Mouse (Mus musculus): ENCODE measurements around the gene Acy3.
A peak's percentile ranks its signal among the peaks of the same experiment; 100 is the strongest.
"Not testable (repeated sequence)": the region's sequence is repeated elsewhere in the genome, so short reads cannot be mapped to it uniquely, and the experiment has no call there.

The Acy3 gene

DNA sequence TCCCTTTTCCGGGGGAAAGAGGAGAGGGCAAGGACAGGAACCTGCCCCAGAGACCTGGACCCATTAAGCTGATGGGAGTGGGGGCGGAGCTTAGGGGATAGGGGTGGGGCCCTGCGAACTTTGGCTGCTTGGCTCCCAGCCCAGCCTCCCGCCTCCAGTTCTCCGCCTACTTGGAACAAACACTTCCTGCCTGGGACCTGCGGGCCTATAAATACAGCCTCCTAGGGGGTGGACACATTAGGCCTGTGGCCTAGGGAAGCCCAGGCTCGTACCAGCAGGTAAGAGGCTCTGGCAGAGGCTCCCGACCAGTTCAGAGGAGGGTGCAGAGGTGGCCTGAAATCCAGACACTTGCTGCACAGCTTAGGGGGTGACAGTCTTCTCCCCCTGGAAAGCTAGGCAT is at the start of gene Acy3:
Gene Acy3, plus strand, starts transcription at position 237 of the 400 bp plus-strand sequence.
- peak; percentile 28 for DNase-seq (ENCODE audit: low spot score)

DNA sequence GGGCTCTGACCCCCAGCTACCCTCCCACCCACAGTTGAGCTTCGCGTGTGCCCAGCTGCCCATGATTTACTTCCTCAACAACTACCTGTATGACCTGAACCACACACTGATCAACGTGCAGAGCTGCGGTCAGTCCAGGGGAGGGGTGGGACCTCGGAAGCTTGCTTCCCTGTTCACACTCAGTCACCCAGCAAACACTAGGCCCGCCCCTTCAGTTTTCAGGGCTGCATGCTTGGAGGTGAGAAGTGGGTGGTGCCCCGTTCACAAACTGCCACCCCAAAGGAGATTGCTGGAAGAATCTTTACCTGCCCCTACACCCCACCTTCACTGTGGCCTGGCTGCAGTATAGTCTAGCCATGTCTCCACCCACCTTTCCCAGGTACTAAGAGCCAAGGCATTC is 44.1 kb upstream of the Acy3 start:
- no peak for DNase-seq (ENCODE audit: low spot score)

DNA sequence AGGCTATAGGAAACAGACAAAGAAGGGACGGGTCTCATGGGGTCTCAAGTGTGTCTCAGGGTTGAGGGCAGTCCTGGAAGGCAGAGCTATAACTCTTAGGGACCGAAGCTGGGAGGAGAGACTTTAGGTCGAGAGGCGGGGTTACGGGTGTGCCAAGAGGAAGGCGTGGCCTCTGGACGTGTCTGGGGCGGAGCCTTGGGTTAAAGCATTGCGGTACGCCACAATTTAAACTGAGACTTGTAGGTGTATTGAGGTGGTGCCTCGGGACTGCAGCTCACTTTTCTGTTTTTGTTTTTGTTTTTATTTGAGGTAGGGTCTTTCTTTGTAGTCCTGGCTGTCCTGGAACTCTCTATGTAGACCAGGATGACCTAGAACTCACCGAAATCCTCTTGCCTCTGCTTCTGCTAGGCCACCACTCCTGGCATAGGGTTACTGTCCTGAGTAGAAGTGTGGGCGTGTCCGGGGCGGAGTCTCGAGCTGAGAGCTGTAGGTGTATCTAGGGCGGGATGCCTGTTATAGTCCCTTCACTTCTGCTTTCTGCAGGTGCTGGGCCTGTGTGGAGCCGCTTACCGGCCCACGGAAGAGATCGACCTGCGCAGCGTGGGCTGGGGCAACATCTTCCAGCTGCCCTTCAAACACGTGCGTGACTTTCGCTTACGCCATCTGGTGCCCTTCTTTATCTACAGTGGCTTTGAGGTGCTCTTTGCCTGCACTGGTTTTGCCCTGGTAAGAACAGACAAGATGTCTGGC is 43.2 kb upstream of the Acy3 start:
- DNase-seq (ENCODE audit: low spot score) = no peak

DNA sequence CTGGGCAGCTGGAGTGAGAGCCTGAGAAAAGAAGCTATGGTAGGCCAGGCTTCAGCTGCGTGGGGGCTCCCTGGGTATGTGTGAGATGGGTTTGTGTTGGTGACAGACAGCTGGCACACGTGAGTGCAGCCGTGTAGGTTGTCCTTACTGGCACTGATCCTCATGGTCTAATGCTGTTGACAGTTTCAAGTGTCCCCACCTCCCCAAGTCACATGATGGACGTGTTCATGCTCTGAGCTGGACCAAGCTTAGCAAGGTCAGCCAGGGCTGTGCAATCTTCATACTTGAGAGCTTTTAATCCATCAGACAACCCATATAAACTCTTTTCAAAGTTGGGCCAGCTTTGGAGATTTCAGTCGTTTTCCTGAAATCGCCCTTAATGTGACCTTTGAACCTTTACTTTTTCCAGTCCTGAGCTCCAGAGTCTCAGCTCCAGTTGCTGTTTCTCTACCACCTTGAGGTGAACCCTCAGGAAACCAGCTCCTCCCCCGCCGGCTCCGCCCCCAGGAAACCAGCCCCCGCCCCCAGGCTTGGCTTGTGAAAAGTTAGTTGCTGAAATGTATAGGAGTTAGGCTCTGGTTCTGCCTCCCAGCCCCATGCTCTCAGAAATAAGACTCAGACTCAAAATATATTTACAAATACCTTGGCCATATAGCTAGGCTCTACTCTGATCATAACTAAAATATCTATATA is 40.4 kb upstream of the Acy3 start:
- DNase-seq (ENCODE audit: low spot score) = no peak

DNA sequence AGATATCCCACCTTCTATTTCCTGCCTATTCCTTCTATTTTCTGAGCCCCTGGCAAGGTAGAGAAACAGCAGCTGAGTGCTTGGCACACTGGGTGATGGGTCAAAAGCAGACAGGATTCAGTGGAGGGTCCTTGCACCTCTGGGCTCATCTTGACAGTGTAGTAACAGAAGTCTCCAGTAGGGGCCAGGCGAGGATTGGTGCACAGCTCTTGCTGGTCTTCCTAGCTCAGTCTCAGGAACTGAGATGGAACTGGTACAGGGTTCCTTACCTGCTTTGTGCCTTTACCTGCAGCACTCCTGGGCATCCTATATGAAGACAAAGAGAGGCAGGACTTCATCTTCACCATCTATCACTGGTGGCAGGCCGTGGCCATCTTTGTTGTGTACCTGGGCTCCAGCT is 39.7 kb upstream of the Acy3 start:
- peak; percentile 63 for DNase-seq (ENCODE audit: low spot score)

DNA sequence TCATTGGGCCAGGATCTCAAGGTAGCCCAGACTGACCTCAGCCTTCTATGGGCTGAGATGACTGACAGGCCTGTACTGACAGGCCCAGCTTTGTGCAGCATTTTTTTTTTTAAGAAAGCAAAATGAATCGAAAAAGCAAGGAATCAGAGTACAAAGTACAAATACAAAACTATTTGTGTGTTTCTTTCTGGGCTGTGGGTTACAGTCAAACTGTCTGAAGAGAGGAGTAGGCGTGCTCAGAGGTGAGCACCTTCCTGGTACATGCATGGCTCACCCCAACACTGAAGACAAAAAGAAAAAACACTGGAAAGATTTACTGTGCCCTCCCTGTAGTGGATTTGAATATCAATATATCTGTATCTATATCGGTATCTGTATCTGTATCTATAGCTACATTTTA is 38.6 kb upstream of the Acy3 start:
- DNase-seq (ENCODE audit: low spot score) = no peak

DNA sequence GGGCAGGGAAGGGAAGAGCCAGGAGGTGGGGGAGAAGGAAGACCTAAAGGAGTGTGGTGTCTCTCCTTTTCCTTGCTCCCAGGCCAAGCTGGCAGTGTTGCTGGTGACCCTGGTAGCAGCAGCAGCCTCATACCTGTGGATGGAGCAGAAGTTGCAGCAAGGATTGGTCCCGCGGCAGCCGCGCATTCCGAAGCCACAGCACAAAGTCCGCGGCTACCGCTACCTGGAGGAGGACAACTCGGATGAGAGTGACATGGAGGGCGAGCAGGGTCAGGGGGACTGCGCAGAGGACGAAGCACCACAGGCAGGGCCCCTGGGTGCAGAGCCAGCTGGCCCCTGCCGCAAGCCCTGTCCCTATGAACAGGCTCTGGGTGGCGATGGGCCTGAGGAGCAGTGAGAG is 37.8 kb upstream of the Acy3 start:
- DNase-seq (ENCODE audit: low spot score) = no peak

DNA sequence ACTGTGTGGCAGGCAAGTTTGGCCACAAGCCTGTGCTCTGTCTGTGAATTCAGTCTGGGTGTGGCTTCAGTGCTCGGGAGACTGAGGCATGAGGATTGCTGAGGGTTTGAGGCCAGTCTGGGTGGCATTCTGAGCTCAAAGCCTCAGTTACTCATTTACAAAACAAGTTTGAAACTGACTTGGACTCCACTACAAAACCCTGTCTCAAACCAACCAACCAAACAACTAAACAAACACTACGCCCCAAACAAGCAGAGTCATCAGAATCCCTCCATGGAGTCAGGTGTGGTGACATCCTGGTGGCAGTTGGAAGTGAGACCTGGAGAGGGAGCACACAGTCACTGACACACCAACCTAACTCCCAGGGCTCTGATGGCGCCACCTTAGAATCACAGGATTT is 36.0 kb upstream of the Acy3 start:
- no peak for DNase-seq (ENCODE audit: low spot score)

DNA sequence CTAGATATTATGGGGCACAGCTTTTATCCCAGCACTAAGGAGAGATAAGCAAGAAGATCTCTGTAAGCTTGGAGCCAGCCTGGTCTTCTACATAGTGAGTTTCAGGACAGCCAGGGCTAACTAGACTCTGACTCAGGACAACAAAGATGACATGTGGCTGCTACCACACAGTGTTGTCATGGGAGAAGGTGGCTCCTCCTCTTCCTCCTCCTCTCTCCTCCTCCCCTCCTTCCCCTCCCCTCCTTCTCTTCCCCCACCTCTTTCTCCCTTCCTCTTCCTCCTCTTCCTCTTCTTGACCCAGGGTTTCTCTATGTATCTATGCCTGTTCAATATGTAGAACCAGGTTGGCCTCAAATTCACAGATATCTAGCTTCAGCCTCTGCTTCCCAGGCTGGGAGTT is 34.9 kb upstream of the Acy3 start:
- DNase-seq (ENCODE audit: low spot score) = no peak

DNA sequence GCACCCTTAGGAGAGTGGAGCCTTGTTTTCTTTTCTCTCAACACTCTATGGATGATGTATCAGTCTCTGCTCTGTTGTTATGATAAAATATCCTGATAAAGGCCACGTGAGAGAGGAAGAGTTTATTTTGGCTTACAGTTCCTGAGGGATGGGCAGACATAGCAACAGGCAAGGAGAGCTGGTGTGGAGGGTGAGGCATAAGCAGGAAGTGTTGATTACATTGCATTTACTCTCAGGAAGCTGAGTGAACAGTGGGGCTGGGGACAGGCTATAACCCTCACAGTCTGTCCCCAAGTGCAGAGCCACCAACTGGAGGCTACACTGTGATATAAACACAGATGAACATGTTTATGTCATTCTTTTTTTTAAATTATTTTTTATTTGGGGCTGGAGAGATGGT is 34.3 kb upstream of the Acy3 start:
- no peak for DNase-seq (ENCODE audit: low spot score)

DNA sequence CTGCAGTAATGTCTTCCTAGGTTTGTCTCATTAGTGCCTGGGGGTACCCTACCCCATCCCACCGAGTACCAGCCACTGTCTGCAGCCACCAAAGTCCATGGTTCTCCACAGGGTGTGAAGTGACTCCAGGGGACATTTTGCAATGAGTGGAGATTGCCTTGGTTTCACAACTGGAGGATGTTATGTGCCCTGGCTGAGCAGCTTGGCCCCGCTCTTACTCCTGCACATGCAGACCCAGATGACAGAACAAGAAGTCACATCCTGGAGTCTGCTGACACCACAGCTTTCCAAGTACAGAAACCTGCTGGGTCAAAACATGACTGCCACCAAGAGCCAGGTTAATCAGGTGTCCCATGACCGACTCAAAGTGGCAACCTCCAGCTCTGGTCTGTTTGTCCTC is 31.3 kb upstream of the Acy3 start:
- DNase-seq (ENCODE audit: low spot score) = no peak

DNA sequence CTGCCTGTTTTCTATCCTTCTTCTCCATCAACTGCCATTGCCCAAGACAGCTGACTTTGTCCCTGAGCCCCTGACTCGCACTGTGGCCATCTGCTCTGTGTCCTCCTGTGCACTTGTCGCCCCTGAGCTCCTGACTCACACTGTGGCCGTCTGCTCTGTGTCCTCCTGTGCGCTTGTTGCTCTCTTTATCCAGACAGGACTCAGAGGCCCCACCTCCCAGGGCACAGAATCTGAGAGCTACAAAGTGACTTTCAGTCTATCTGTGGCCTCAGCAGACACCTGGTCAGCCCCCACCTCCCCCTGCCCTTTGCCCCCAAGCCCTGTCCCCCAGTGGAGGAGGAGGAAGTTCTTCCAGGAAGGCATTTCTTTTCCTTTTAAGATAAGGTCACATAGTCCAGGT is 30.6 kb upstream of the Acy3 start:
- DNase-seq (ENCODE audit: low spot score) = peak; percentile 19

DNA sequence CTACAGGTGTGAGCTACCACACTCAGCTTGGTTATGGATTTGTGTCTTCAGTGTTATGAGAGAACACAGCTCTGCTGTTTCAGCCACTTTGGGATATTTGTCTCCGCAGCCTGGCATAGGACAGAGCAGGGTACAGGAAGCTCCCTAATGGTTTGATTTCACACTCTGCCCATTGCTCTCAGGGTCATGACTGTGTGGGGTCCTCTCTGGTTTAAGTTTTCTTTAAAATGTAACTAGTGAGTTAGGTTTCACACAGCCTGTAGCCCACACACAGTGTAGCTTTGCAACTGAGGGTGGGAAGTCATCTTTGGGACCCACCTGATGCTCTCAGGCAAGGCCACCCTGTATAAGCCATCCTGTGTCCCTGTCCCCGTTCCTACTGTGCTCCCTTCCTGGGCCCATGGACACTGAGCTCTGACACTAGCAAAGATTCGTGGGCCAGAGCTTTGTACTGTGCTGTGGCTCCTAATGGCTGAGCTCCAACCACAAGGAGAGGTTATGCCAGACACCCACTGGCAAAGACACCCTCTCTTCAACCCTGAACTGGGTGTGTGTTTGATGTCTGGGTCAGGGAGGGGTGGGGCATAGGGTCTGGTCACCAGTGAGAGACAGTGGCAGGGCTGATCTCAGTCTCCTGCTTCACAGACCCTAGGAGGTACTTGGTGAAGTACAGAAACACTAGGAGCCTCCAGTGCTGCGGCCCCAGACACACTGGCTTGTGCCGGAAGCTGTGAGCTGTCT is 28.9 kb upstream of the Acy3 start:
- DNase-seq (ENCODE audit: low spot score) = not testable (repeated sequence)

DNA sequence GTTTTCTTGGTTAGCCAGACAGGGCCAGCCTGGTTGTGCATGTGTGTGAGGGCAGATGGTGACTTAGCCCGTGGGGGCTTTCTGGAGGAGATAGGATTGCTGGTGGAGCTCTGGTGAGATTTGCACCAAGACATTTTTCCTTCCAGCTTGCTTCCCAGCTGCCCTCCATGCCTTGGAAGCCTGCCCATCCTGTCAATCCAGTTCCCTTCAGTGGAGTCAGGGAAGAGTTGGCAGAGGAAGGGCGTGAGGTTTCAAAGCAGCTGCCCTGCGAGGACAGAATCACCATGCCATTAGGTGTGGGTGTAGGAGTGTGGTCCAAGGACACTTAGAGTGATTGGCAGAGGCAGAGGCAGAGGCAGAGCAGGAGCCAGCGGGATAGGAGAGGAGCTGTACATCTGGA is 27.9 kb upstream of the Acy3 start, which contains the start of gene Aldh3b3:
Gene Aldh3b3, plus strand, starts transcription at position 176 of the 400 bp plus-strand sequence.
- DNase-seq (ENCODE audit: low spot score) = no peak

DNA sequence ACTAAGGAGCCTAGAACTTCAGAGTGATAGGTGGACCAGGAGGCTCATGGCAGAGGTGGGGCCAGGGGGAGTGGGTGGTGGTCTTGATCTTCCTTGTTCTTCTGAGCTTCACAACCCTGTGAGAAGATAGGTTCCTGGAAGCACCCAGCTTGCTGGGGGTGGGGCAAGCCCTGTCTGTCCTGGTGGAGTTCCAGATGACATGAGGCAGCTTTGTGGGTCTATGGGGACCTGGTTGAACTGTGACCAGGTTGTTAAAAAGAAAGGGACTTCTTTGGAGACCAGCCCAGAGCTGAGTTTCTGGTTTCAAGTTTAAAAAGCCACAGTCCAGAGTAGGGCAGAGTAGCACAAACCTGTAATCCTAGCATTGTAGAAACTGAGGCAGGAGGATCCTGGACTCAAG is 27.3 kb upstream of the Acy3 start:
- no peak for DNase-seq (ENCODE audit: low spot score)

DNA sequence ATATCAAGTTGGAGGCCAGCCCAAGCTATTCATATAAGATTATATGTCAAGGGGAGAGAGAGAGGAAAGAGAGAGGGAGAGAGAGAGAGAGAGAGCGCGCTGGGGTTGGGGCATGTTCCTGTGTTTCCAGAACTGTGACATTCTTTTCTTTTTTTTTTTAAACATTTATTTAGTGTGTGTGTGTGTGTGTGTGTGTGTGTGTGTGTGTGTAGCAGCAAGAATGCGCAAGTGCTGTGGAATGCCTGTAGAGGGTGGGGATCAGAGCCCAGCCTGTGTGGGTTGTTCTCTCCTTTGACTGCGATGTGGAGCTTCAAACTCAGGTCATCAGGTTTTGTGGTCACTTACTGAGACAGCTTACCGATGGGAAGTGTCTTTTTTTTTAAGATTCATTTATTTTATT is 26.2 kb upstream of the Acy3 start:
- no peak for DNase-seq (ENCODE audit: low spot score)

DNA sequence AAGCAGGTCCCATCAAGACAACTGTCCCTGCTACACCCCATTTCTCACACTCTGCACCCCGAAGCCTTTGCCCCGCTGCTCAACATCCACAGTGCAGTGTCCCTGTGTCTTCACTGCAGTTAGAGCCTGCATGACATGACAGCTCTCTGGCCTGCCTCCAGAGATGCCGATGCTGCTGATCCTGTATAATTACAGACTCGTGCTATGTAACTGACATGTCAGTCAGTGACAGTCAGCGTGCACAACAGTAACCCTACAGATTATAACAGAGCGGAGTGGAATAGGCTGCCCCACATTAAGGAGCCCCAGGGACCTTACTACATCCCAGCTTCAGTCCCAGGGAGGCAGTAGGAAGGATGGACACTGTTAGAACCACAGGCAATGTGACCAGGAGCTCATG is 24.6 kb upstream of the Acy3 start:
- not testable (repeated sequence) for DNase-seq (ENCODE audit: low spot score)

DNA sequence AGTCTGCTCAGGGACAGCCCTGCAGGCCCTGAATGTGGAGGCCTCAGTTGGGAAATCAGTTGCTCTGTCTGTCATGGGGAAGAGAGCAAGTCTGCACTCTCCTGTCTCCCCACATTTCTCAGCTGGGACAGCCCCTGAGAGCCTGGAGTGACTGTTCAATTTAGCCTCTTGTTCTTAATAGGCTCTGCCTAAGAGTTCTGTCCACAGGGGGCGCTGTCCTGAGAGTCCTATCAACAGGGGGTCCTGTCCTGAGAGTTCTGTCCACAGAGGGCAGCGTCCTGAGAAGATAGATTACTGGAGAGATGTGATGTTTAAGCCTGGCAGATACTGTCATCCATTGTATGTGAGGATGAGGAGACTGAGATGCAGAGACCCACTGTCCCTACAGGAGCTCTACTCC is 23.9 kb upstream of the Acy3 start:
- DNase-seq (ENCODE audit: low spot score) = peak; percentile 12

DNA sequence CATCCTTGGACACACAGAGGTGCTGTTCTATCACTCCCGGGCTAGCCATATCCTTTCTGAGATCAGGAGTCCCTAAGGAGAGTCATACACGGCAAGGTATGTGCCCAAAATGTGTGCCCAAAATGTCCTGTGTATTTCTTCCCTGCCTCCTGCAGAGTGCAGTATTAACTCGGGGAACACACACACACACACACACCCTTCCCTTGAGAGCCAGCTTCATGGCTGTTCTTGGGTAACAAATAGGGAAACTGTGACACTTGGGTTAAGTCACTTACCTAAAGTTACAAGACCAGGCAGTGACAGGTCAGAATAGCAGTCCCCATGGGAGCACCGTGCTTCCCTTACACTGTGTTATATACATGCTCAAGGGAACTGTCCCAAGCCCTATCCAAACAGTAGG is 22.3 kb upstream of the Acy3 start:
- DNase-seq (ENCODE audit: low spot score) = no peak

DNA sequence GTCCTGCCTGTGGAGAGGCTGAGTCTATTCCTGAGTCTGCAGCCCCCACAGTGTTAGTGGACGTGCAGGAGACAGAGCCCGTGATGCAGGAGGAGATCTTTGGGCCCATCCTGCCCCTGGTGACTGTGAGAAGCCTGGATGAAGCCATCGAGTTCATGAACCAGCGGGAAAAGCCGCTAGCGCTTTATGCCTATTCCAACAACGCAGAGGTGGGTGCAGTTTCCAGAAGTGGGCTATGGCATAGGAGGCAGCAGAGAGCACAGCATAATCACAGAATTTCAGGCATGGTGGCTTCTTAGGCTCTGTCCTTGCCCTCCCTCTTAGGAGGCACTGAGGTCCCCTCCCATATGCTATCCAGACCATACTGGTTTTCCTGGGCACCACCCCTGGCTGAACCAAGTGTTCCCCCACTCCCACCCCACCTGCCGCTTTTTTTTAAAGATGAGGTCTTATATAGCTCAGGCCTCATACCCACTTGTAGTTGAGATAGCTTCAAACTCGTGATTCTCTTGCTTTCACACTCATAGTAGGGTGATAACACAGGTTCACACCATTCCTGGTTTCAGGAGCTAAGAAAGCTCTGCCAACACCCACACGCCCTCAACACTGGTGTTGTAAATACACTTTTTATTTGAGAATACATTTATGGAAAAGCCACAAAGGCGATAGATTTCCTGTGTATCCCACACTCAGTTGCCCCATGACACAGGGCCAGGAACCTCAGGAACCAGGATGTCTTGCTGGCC is 19.9 kb upstream of the Acy3 start:
- no peak for DNase-seq (ENCODE audit: low spot score)

DNA sequence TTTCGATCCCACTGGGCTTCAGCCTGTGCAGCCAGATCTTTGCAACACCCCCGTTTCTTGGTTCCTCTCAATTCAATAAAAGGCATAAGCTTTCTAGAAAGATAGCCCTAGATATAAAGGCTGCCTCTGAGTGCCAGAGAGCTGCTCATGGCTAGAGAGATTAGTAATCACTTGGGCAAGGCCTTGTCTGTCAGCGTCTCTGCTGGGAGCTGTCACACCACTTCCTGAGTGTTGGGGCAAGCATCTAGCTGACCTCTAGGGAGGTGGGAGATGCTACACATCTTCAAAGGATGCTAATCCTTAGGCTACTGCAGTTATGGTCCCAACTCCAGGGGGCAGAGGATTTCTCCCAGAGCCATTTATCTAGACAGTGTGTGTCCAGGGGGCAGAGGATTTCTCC is 19.1 kb upstream of the Acy3 start:
- DNase-seq (ENCODE audit: low spot score) = no peak

DNA sequence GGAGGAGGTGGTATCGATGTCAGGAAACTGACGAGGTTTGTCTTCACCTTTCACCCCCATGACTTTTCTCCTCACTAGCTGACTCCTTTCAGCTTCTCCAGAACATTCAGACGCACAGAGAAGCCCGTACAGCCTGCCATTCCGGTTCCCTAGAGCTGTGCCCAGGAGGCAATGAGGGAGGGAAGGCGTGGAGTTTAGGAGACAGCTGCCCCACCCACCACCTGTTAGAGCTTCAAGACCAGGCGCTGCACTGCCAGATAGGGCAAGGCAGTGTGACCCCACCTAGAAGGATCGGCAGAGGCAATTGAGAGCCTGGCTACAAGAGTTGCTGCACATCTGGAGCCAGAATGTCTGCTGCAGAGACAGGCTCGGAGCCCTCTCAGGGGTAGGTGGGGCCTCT is 14.1 kb upstream of the Acy3 start, which contains the start of gene Aldh3b2:
Gene Aldh3b2, plus strand, starts transcription at position 100 of the 400 bp plus-strand sequence.
- DNase-seq (ENCODE audit: low spot score) = no peak
